Mouse (Mus musculus): ENCODE measurements around the gene Xntrpc.

Gene Xntrpc

DNA sequence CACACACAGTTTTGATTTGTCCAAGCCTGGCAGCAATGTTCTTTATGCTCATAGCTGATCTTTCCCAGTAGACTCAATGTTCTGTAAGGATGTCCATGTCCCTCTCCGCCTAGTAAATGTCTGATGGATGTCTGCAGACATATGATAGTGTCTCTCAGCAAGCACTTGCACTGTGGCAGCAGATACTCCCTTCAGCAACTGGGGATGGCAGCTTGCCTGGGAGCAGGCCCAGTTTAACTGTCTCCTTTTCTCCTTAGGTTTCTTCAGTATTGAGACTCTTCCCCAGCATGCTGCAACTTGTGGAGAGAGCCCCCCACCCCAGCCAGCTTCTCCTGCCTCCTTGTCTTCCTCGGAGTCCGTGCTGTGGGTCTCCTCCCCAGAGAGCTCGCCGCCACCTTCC, 16.3 kb downstream of the Xntrpc start:
- no peak for DNase-seq (ENCODE audit: low spot score in 2 of 2)

DNA sequence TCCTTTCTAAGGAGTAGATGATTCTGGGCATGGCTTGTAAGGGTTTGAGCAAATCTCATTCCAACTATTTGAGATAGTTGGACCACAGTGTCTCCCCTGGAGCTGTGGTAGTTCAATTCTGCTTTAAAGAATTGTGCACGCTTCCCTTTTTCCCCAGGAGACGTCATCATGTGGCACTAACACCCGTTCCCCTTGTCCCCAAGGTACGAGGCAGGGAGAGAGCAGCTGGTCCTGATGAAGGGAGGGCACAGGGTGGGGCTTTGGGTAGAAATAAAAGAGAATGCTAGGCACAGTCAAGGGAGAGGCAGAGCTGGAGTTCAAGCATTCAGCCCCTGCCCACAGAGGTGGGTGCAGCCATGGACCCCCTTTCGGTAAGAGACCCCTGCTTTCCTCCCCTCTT, 17.3 kb downstream of the Xntrpc start, which contains the start of gene Trpc2:
Gene Trpc2, plus strand, starts transcription at position 301 of the 400 bp plus-strand sequence.
- no peak for DNase-seq (ENCODE audit: low spot score in 2 of 2)

DNA sequence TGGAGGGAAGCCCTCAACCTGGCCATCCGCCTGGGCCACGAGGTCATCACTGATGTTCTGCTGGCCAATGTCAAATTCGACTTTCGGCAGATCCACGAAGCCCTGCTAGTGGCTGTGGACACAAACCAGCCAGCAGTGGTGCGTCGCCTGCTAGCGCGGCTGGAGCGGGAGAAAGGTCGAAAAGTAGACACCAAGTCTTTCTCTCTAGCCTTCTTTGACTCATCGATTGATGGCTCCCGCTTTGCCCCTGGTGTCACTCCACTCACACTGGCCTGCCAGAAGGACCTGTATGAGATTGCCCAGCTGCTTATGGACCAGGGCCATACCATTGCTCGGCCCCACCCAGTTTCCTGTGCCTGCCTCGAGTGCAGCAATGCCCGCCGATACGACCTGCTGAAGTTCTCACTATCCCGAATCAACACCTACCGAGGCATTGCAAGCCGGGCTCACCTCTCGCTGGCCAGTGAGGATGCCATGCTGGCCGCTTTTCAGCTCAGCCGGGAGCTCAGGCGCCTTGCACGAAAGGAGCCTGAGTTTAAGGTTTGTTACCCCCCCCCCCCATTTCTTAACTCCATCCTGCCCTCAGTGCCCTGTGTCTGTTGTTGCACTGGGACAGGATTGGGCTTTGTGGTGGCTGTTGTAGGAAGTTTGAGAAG, 18.7 kb downstream of the Xntrpc start:
- no peak for DNase-seq (ENCODE audit: low spot score in 2 of 2)

DNA sequence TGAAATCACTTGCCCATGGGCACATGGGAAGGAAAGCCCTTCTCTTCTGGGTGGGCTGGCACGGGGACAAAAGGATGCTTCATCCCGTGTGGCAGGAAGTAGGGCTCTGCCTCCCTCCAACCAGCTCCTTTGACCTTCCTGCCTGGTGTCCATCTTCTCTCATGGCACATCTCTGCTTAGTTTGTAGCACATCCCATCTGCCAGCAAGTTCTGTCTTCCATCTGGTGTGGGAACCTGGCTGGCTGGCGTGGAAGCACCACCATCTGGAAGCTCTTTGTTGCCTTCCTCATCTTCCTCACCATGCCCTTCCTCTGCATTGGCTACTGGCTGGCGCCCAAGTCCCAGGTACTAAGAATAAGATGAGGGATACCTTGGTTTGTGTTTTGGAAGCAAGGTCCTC, 21.8 kb downstream of the Xntrpc start:
- no peak for DNase-seq (ENCODE audit: low spot score in 2 of 2)

DNA sequence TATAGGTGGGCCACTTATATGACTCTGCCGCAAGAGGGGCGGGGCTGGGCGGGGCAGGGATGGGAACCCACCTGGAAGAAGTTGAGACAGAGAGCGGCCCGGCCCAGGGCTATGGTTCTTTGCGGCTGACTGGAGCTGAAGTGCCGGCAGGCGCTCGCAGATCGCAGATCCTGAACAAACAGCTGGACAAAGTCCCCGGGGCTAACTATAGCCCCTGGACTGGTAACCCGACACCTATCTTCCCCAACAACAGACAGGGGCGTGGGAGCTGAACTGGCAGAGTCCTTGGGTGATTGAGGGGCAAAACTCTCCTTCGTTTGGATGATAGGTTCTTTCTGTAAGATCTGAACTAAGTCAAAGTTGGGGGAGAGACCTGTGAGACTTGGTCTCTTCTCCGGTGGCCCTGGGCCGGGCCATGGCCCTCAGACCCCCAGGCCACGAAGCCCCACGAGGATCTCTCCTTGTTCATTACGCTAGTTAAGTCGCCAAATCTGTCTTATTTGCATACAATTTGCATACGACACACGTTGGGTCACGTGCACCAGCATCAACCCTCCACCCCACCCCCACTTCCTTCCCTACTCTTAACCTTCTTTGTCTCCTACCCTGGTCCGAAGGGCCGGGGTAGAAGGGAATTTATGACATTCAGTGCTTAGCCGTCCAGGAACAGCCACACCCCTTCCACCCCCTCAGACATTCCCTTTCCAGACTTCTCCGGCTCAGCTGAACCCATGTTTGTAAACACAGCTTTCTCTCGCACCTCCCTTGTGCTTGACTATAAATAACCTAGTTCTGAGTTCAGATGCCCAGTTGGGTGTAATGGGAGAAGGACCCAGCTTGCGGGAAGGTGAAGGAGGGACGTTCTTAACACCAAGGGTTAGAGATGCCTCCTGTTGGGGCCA, 34.5 kb downstream of the Xntrpc start:
- no peak for DNase-seq (ENCODE audit: low spot score in 2 of 2)

DNA sequence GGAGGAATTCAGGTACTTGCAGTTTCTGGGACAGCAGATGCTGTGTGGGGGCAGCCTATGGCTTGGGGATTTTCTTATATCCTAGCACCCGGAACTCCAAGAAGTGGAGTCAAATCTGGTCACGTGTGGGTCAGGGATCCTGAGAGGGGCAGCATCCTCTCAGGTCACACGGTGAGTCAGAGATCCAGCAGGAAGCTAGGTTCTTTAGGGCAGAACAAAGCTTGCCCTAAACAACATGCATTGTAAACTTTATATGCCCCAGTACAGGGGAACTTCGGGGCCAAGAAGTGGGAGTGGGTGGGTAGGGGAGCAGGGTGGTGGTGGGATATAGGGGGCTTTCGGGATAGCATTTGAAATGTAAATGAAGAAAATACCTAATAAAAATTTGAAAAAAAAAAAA, 35.4 kb downstream of the Xntrpc start:
- DNase-seq (ENCODE audit: low spot score in 2 of 2) = no peak

DNA sequence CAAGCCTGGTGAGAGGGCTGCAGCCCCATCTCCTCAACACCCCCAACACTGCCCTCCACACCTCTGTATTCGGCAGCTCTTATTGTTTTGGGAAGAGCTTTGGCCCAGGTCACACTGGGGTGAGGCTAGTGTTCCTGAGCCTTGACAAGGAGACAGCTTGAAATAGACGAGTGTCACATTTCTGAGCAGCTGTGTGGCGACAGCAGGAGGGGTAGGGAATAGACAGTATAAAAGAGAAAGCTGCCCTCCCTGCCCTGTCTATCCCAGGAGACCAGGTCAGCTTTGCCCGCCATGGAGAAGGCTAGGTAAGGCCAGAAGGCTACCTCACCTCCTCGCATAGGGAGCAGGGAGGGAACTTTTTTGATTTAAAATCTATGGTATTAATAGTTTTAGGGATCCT, 36.0 kb downstream of the Xntrpc start, which contains the start of gene Art1:
Gene Art1, plus strand, starts transcription at position 257 of the 400 bp plus-strand sequence.
- DNase-seq (ENCODE audit: low spot score in 2 of 2) = no peak

DNA sequence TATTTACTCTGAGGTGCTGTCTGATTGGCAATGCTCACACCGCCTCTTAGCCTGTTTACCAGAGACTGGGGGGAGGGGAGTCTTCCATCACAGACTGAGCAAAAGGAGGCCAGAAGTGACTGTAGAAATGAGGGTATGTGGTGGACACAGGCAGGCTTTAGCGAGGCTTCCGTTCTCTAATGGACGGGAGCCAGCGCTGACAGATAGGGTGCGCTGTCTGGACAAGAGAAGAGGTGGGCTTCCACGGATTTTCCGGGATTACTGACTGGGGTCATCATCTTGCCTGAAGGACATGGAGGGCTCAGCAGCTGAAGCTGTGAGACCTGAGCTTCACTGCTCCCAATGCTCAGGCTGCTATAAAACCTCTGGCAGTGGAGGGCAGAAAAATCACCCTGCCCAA, 36.7 kb downstream of the Xntrpc start:
- no peak for DNase-seq (ENCODE audit: low spot score in 2 of 2)

DNA sequence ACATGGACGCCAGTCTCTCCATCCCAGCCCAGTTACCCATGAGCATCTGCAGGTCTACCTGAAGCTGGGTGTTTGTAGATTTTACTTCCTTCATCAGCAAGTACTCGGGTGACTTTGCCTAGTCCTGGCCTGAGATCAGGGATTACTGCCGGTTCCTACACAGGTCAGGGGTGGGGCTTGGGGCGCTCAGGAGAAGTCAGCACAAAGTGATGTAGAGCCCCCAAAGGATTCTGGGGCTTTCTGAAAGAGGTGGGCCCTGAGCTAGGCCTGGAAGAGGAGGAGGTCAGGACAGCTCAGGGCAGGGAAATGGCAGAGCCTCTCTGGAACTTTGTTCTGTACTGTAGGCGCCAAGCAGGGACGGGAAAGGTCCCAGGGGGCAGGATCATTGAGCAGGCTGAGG, 37.2 kb downstream of the Xntrpc start:
- DNase-seq (ENCODE audit: low spot score in 2 of 2) = no peak

DNA sequence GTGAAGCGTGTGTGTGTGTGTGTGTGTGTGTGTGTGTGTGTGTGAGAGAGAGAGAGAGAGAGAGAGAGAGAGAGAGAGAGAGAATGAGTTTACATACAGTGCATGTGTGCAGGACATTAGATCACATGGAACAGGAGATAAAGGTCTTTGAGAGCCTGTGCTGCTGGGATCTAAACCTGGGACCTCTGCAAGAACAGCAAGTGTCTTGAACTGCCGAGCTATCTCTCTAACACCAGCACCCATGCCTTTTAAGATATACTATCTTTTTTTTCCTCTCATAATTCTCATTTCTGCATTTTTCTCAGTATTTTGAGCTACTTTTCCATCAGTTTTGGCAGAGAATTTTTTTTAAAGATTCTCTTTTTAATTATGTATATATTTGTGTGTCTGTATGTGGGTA, 38.0 kb downstream of the Xntrpc start:
- DNase-seq (ENCODE audit: low spot score in 2 of 2) = no peak

DNA sequence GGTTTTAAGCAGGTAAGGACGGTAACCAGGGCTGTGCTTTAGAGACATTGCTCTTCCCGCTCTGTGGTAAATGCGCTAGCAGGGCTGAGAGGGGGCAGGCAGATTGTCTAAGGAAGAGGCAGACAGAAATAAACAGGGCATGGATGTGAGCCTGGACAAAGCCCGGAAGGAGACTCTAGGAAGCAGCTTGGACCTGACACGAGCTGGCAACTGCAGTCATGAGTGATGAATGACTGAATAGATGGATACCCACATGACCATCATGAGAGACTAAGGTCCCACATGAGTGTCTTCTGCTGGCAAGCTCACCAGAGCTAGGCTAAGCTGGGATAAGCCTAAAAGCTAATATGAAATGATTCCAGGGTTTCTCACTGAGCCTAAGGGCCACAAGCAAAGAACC, 38.6 kb downstream of the Xntrpc start:
- no peak for DNase-seq (ENCODE audit: low spot score in 2 of 2)

DNA sequence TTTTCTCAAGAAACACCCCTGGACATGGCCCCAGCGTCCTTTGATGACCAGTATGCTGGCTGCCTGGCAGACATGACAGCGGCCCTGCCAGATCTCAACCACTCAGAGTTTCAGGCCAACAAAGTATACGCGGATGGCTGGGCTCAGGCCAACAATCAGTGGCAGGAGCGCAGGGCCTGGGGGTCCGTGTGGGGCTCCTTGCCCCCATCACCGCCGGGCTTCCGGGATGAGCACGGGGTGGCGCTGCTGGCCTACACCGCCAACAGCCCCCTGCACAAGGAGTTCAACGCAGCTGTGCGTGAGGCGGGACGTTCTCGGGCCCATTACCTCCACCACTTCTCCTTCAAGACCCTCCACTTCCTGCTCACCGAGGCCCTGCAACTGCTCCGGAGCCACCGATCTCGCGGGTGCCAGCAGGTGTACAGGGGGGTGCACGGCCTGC, 41.2 kb downstream of the Xntrpc start:
- DNase-seq (ENCODE audit: low spot score in 2 of 2) = peak in 1 of 2 experiments; percentile 30

DNA sequence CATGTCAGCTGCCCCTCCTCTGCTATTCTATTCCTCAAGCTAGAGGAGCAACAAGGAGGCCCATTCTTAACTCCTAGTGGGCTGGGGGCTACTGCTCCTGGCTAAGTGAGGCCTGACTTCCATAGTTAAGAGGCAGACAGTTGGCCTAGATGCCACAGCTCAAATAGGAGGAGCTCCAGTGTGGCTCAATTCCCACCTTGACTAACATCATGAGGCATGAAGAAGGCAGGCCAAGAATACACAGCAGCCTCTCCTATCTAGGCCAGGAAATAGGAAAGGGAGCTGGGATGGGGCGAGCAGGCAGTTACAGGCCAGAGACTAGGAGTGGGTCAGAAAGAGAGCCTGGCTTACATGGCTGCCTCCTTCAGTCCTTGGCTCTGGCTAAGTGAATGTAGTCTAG, 42.7 kb downstream of the Xntrpc start:
- DNase-seq (ENCODE audit: low spot score in 2 of 2) = no peak

DNA sequence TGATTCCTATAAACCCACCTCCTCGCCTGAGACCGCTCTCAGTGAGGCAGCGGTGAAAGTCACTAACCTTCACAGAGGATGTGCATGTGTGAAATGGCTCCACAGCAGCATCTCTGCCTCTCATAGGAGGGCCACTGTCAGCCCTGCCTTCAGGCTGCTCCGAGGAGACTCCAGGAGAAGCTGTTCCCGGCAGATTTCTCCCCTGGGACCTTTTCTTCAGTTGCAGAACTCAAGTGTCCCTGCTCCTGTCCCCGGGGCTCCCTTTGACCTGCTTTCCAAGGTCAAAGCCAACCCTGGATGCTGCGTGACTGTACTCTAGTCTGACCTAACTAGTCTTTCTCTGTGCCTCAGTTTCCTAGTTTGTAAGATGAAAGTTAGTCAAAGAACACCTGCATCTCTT, 43.7 kb downstream of the Xntrpc start, which contains the start of gene Art5:
Gene Art5, minus strand, starts transcription at position 319 of the 400 bp plus-strand sequence.
- DNase-seq (ENCODE audit: low spot score in 2 of 2) = no peak

DNA sequence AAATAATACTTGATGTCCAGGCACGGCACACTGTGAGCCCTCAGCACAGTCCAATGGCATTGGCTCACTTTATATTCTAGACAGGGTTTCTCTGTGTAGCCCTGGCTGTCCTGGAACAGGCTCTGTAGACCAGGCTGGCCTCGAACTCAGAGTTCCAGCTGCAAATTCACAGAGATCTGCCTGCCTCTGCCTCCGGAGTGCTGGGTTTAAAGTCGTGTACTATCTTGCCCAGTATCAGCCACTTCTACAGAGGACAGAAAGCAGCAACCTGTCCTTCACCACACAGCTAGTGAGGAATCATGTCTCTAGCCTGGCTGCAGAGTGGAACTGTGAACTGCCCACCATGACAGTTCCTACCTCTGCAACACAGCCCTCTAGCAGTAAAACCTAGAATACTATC, 44.2 kb downstream of the Xntrpc start:
- no peak for DNase-seq (ENCODE audit: low spot score in 2 of 2)

DNA sequence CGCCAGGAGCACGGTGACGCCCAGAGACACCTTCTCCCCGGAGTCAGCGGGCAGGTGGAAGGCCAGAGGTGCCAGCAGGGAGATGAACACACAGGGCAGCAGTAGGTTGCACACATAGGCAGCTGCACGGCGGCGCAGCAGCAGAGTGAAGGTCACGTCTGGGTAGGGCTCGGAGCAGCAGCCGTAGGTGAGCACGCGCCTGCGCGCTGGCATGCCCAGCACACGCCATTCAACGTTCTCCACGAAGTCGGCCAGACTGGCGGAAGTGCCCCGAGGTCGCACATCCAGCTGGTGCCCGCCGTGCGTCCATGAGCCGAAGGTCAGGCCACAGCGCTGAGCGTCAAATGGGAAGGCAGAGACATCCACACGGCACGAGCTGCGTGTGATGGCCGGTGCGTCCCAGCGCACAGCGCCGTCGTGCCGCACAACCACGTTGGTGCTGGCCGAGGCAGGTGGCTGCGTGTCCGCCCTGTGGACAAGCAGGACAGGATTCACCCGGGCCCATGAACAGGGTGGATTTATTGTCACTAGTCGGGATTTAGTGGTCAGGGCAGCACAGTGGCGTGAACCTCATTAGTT, 47.7 kb downstream of the Xntrpc start:
- DNase-seq (ENCODE audit: low spot score in 2 of 2) = no peak

DNA sequence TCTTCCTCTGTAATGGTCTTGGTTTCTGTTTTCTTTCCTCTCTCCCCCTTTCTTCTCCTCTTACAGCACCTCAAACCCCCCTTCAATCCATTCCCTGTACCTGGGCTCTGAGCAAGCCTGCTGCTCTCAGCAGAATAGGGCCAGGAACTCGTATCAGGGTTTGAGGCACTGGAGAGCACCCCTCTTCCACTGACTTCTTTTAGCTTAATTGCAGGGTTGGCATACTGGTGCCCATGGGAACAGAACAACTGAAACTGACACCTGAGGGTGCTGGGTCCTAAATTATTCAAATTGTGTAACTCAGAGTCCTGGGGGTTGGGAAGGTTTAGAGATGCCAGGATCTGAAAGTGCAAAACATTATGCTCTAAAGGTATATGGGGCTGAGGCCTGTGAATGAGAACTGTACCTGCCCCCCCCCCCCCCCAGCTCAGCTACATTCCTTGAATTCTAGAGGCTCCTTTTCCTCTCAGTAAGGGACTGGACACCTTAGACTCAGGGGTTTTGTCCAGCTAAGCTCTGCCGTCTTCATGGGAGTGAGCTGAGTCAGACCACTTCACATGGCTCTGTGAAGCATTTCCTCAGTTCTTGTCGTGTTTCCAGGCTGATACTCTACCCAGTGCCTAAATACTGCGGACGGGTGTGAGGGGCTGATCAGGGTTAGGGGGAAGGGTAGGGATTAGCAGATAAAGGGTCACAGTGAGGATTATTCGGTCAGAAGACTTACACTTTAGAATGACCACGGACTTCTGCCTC, 51.2 kb downstream of the Xntrpc start, which contains the start of gene Chrna10:
Gene Chrna10, minus strand, starts transcription at position 250 of the 753 bp plus-strand sequence.
- no peak for DNase-seq (ENCODE audit: low spot score in 2 of 2)

DNA sequence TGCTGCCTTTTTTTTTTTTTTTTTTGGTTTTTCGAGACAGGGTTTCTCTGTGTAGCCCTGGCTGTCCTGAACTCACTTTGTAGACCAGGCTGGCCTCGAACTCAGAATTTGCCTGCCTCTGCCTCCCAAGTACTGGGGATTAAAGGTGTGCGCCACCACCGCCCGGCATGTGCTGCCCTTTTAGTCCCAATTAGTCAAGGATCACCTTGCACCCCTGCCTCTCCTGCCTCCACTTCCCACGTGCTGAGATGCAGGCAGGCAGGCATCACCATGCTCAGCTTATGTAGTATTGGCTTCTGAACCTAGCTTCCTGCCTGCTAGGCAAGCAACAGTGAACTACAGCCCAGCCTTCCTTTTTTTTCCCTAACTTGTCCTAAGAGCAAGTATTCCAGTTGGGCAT, 51.9 kb downstream of the Xntrpc start:
- DNase-seq (ENCODE audit: low spot score in 2 of 2) = no peak

DNA sequence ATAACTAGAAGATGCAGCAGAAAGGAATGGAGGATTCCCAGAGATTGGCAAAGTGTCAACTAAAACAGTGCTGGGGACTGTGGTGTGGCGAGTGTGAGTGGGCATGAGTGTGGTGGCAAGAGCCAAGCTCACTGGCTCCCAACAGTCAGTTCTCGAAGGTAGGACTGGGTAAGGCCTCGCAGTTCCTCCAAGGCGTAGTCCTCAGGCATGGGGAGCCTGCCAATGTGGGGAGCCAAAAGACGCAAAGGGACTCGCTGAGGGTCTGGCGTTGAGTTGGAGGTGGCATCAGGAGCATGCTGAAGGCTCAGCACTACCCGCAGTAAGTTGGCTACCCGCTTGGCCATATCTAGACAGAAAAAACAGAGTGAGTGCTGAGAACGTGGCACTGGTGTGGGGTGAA, 54.8 kb downstream of the Xntrpc start:
- no peak for DNase-seq (ENCODE audit: low spot score in 2 of 2)

DNA sequence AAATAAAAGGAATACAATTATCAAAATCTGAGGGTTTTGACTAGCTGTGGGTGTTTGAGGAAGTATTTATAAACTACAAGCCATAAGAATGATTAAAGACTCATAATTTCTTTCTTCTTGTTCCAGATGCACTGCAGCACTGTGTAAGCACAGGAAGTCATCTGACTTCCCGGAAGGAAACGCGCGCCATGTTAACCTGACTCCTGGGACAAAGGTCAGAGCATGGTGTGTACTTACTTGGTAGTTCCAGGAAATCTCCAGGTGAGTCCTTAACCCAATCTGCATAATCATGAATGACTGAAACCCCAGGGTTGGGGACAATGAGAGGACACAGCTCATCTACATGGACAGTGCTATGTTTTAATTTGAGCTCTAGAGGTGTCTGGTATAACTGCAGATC, 66.9 kb downstream of the Xntrpc start:
- DNase-seq (ENCODE audit: low spot score in 2 of 2) = no peak

DNA sequence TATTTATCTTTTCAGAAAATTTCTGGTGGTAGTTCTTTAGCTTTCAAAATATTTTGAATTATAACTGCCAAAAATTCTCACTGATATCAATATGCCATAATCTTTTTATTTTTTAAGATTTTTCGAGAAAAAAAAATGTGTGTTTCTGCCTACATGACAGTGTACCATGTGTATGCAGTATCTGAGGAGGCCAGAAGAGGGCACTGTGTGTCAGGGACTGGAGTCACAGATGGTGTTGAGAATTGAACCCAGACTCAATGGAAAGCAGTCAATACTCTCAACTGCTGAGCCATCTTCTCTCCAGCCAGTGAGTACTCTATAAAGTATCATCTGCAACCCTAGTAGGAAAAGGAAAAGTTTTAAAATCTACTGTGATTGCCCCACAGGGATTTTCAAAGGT, 72.0 kb downstream of the Xntrpc start:
- peak in 1 of 2 experiments; percentile 40 for DNase-seq (ENCODE audit: low spot score in 2 of 2)

DNA sequence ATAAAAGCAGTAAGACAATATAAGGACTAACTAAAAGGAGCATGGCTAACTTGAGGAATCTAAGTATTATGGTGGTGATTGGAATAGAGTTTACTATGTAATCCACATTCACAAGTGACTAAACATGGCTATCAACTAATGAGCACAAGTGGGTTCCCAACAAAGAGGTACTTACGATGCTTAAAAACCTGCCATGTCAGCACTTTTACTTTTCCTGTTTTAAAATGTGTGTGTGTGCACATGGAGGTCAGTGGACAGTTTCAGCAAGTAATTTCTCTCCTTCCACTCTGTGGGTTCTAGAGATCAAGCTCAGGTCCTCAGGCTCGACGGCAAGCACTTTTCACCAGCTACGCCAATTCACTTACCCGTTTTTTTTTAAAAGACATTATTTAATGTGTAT, 72.4 kb downstream of the Xntrpc start:
- no peak for DNase-seq (ENCODE audit: low spot score in 2 of 2)

All from cerebellum, postnatal 4 days (tissue).